Mouse (Mus musculus): Measurements from ENCODE around the gene Tob2.

- TF ChIP-seq CTCF (IDR thresholded peaks at IDR 0.05): no peak
- TF ChIP-seq POLR2A (IDR thresholded peaks at IDR 0.05; ENCODE audit: insufficient read depth, low read depth, low read length): no peak
- no peak for TF ChIP-seq EP300 (IDR thresholded peaks at IDR 0.05; ENCODE audit: insufficient read depth, low read depth, low read length)
These were observed 18.3 kb downstream of the Tob2 start for GRCm38 (mm10) chr15:81840306-81840705.
